Mouse (Mus musculus): Measurements from ENCODE around the gene Angpt4.
A peak's percentile ranks its signal among the peaks of the same experiment; 100 is the strongest.

Angpt4 gene

GRCm38 (mm10) chr2:151910919-151911500 is at the start of gene Angpt4:
Gene Angpt4, plus strand, starts transcription at chr2:151911210.
- peak; percentile 28 for DNase-seq (ENCODE audit: low spot score)

GRCm38 (mm10) chr2:151862257-151862810 is 48.7 kb upstream of the Angpt4 start:
- DNase-seq (ENCODE audit: low spot score) = peak; percentile 59

- no peak for DNase-seq (ENCODE audit: low spot score)
Observed at GRCm38 (mm10) chr2:151864941-151865340, 46.1 kb upstream of the Angpt4 start.

GRCm38 (mm10) chr2:151866487-151866886 is 44.5 kb upstream of the Angpt4 start:
- DNase-seq (ENCODE audit: low spot score) = peak; percentile 82

- DNase-seq (ENCODE audit: low spot score) = no peak
Observed at GRCm38 (mm10) chr2:151868196-151868595, 42.8 kb upstream of the Angpt4 start.

GRCm38 (mm10) chr2:151874551-151874950 is 36.5 kb upstream of the Angpt4 start:
- peak; percentile 64 for DNase-seq (ENCODE audit: low spot score)

GRCm38 (mm10) chr2:151876012-151876485 is 35.0 kb upstream of the Angpt4 start:
- peak; percentile 83 for DNase-seq (ENCODE audit: low spot score)

- no peak for DNase-seq (ENCODE audit: low spot score)
Observed at GRCm38 (mm10) chr2:151878645-151879044, 32.4 kb upstream of the Angpt4 start.

GRCm38 (mm10) chr2:151879760-151880159 is 31.2 kb upstream of the Angpt4 start:
- DNase-seq (ENCODE audit: low spot score) = no peak

- no peak for DNase-seq (ENCODE audit: low spot score)
Observed at GRCm38 (mm10) chr2:151891031-151891430, 20.0 kb upstream of the Angpt4 start.

GRCm38 (mm10) chr2:151893122-151893774 is 17.8 kb upstream of the Angpt4 start:
- peak; percentile 36 for DNase-seq (ENCODE audit: low spot score)

GRCm38 (mm10) chr2:151894209-151894980 is 16.6 kb upstream of the Angpt4 start:
- no peak for DNase-seq (ENCODE audit: low spot score)

GRCm38 (mm10) chr2:151895911-151896310 is 15.1 kb upstream of the Angpt4 start:
- no peak for DNase-seq (ENCODE audit: low spot score)

- DNase-seq (ENCODE audit: low spot score) = no peak
Observed at GRCm38 (mm10) chr2:151898106-151898505, 12.9 kb upstream of the Angpt4 start.

GRCm38 (mm10) chr2:151900845-151901244 is 10.2 kb upstream of the Angpt4 start:
- no peak for DNase-seq (ENCODE audit: low spot score)

GRCm38 (mm10) chr2:151903267-151903666 is 7.7 kb upstream of the Angpt4 start:
- DNase-seq (ENCODE audit: low spot score) = no peak

GRCm38 (mm10) chr2:151903933-151904332 is 7.1 kb upstream of the Angpt4 start:
- DNase-seq (ENCODE audit: low spot score) = no peak

GRCm38 (mm10) chr2:151904636-151905035 is 6.4 kb upstream of the Angpt4 start:
- no peak for DNase-seq (ENCODE audit: low spot score)

GRCm38 (mm10) chr2:151907020-151907419 is 4.0 kb upstream of the Angpt4 start:
- DNase-seq (ENCODE audit: low spot score) = no peak

- no peak for DNase-seq (ENCODE audit: low spot score)
Observed at GRCm38 (mm10) chr2:151909386-151909785, 1.6 kb upstream of the Angpt4 start.

- no peak for DNase-seq (ENCODE audit: low spot score)
Observed at GRCm38 (mm10) chr2:151910498-151910897, 512 bp upstream of the Angpt4 start.

GRCm38 (mm10) chr2:151911751-151912150 is 741 bp downstream of the Angpt4 start:
- no peak for DNase-seq (ENCODE audit: low spot score)

- DNase-seq (ENCODE audit: low spot score) = no peak
Observed at GRCm38 (mm10) chr2:151914120-151914519, 3.1 kb downstream of the Angpt4 start.

All from embryo, embryonic 10.5 days (tissue).